Comparison of ENCODE assay signal across 19 mouse cellular contexts in the genomic region with DNA sequence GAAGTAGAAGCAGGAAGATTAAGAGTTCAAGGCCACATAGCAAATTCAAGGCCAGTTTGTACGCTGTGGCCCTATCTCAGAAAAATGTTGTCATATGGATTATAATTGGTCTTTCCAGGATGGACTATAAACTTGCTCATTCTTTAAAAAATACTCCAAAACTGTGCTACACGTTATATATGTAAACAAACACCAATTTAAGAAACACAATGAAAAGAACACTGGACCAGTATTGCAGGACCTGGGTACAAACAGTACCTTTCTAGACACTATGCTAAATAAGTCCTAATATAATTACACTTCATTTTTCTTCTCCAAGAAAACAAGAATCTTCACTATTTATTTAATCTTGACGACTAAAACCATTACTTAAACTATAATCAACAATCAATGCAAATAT.
"Had no signal": no experiment of that assay in that cellular context is flagged by ENCODE, and none has a peak within 500 bp of the region (broad histone marks: within the 10 kb centered on the region; RNA-seq: fewer than 3 reads in every experiment).

No protein-coding gene starts in this region.

- DNase-seq: lung, adult 18-20 months; lung, embryonic 14.5 days; lung, postnatal 10 days; lung, postnatal 4 days; midbrain, embryonic 14.5 days; retina, postnatal 1 day; right cerebral cortex, adult 18-20 months; right cerebral cortex, postnatal 25 days; right cerebral cortex, postnatal 4 days; thymus, adult 2 months; thymus, postnatal 25 days; thymus, postnatal 4 days had no signal

- H3K27me3 ChIP-seq: liver, embryonic 15.5 days; midbrain, embryonic 12.5 days; neural tube, embryonic 13.5 days; neural tube, embryonic 15.5 days; stomach, embryonic 15.5 days had no signal

- H3K9me3 ChIP-seq: liver, embryonic 15.5 days; midbrain, embryonic 10.5 days; midbrain, embryonic 12.5 days; neural tube, embryonic 13.5 days; neural tube, embryonic 15.5 days; stomach, embryonic 15.5 days had no signal

- H3K9ac ChIP-seq: liver, embryonic 15.5 days; lung, embryonic 14.5 days; midbrain, embryonic 12.5 days; neural tube, embryonic 13.5 days; neural tube, embryonic 15.5 days; stomach, embryonic 15.5 days had no signal

- H3K4me1 ChIP-seq: liver, embryonic 15.5 days; midbrain, embryonic 10.5 days; midbrain, embryonic 12.5 days; neural tube, embryonic 13.5 days; neural tube, embryonic 15.5 days; stomach, embryonic 15.5 days had no signal

- H3K27ac ChIP-seq: liver, embryonic 15.5 days; midbrain, embryonic 10.5 days; midbrain, embryonic 12.5 days; neural tube, embryonic 13.5 days; neural tube, embryonic 15.5 days; stomach, embryonic 15.5 days; stomach, postnatal 0 days had no signal

- H3K36me3 ChIP-seq: liver, embryonic 15.5 days; midbrain, embryonic 12.5 days; neural tube, embryonic 13.5 days; neural tube, embryonic 15.5 days; stomach, embryonic 15.5 days had no signal

- H3K4me3 ChIP-seq: liver, embryonic 15.5 days; midbrain, embryonic 10.5 days; midbrain, embryonic 12.5 days; neural tube, embryonic 13.5 days; neural tube, embryonic 15.5 days; stomach, embryonic 15.5 days had no signal

- H3K4me2 ChIP-seq: liver, embryonic 15.5 days; lung, embryonic 14.5 days; midbrain, embryonic 12.5 days; neural tube, embryonic 13.5 days; neural tube, embryonic 15.5 days; stomach, embryonic 15.5 days had no signal
